Mouse (Mus musculus): Measurements from ENCODE around the gene Sh2b1. TPM values are rescaled to one million over a fixed set of nuclear protein-coding genes. Genes with fewer than 3 reads are reported as not detected.

The Sh2b1 gene
- total and polyA plus RNA-seq, 3 experiments: 8.9 to 61.5 (median 24.6) TPM

DNA sequence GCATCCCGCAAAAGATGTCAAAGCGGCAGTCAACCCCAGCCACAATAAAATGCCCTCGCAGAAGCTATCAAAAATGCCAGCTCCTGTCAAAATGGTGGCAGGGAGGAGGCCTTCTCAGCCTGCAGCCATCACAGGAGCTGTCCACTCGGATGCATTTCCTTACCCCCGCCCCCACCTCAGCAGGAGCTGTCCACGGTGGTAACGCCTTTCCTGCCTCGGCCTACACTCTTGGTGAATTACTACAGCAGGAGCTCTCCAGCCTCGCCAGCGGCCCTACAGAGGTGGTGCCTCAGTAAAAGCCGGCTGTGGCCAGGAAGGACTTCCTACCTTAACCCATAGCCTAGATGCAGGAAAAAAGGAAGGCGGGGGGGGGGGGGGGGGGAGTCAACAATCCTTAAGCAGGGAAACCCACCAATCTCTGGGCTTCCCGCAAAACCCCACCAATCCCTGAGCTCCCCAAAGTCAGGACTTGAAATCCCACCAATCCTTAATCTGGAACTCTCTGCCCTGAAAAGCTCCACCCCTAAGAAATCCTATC is 47.8 kb downstream of the Sh2b1 start:
- peaks cover 10% of the 10 kb centered on the region; the same call in 1 of the 2 replicates for H3K27me3 ChIP-seq (ENCODE audit: insufficient read depth, low read length)
- peak overlapping the region; percentile 40; the same call in 1 of the 2 replicates for H3K4me3 ChIP-seq (ENCODE audit: low read depth, low read length)
- H3K36me3 ChIP-seq (replicated peaks): peaks cover 21% of the 10 kb centered on the region
- H3K9me3 ChIP-seq (replicated peaks): peaks cover 18% of the 10 kb centered on the region
- ATAC-seq (ENCODE audit: extremely low read depth, insufficient number of reproducible peaks, low FRiP score, poor library complexity, severe bottlenecking): no peak
- H3K4me1 ChIP-seq (ENCODE audit: insufficient read depth, low read depth, low read length): peaks cover 18% of the 10 kb centered on the region
- no peak for TF ChIP-seq GATA1 (IDR thresholded peaks at IDR 0.05; ENCODE audit: borderline replicate concordance, low read length)
- TF ChIP-seq CTCF (IDR thresholded peaks at IDR 0.05; ENCODE audit: low read depth, low read length): no peak
- no peak for TF ChIP-seq POLR2AphosphoS5 (IDR thresholded peaks at IDR 0.05; ENCODE audit: insufficient replicate concordance, low read depth, low read length)
- no peak for TF ChIP-seq GATA2 (IDR thresholded peaks at IDR 0.05; ENCODE audit: borderline replicate concordance, low read depth, low read length)
- no peak for TF ChIP-seq TAL1 (conservative IDR thresholded peaks at IDR 0.05; ENCODE audit: low read depth, low read length)
- no peak for DNase-seq (ENCODE audit: low spot score)

DNA sequence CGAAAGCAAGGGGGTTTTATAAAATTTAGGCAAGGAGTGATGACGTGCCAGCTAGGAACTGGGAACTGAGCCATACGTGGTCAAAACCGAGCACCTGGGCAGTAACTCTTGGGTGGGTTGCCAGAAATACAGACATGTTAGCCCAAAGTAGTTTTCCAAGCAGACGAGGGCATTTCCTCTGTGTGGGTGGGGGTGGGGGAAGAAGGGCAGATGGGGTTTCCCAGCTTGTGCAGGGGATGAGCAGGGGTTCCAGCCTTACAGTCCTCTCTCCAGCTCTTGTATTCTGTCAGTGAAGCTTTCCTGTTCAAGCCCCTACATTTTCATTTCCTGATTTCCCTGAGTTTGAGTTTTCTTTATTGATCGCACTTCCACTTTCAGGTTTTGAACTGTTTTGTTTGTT is 51.1 kb downstream of the Sh2b1 start:
- no peaks in the 10 kb centered on the region for H3K36me3 ChIP-seq (replicated peaks)
- H3K27me3 ChIP-seq (ENCODE audit: insufficient read depth, low read length): peaks cover 16% of the 10 kb centered on the region
- DNase-seq (ENCODE audit: low spot score): no peak
- peaks cover 22% of the 10 kb centered on the region for H3K9me3 ChIP-seq (replicated peaks)
- H3K4me1 ChIP-seq (ENCODE audit: insufficient read depth, low read depth, low read length): peaks cover 11% of the 10 kb centered on the region
- H3K4me3 ChIP-seq (ENCODE audit: low read depth, low read length): no peak overlapping the region
- no peak for ATAC-seq (ENCODE audit: extremely low read depth, insufficient number of reproducible peaks, low FRiP score, poor library complexity, severe bottlenecking)
- TF ChIP-seq TAL1 (conservative IDR thresholded peaks at IDR 0.05; ENCODE audit: low read depth, low read length): no peak
- no peak for TF ChIP-seq GATA1 (IDR thresholded peaks at IDR 0.05; ENCODE audit: borderline replicate concordance, low read length)
- no peak for TF ChIP-seq GATA2 (IDR thresholded peaks at IDR 0.05; ENCODE audit: borderline replicate concordance, low read depth, low read length)
- no peak for TF ChIP-seq CTCF (IDR thresholded peaks at IDR 0.05; ENCODE audit: low read depth, low read length)
- TF ChIP-seq POLR2AphosphoS5 (IDR thresholded peaks at IDR 0.05; ENCODE audit: insufficient replicate concordance, low read depth, low read length): no peak

GRCm38 (mm10) chr7:126421756-126422155 is 53.5 kb downstream of the Sh2b1 start:
- Histone ChIP-seq H3K9me3 (replicated peaks) (peaks cover 7% of the 10 kb centered on the region; the same call in 1 of the 2 replicates), H3K4me1 (ENCODE audit: insufficient read depth, low read depth, low read length) (peaks cover 3% of the 10 kb centered on the region; the same call in 1 of the 2 replicates), H3K36me3 (replicated peaks) (no peaks in the 10 kb centered on the region), H3K27me3 (ENCODE audit: insufficient read depth, low read length) (peaks cover 33% of the 10 kb centered on the region), H3K4me3 (ENCODE audit: low read depth, low read length) (no peak overlapping the region)
- TF ChIP-seq TAL1 (conservative IDR thresholded peaks at IDR 0.05; ENCODE audit: low read depth, low read length) (no peak), GATA2 (IDR thresholded peaks at IDR 0.05; ENCODE audit: borderline replicate concordance, low read depth, low read length) (no peak), POLR2AphosphoS5 (IDR thresholded peaks at IDR 0.05; ENCODE audit: insufficient replicate concordance, low read depth, low read length) (no peak), CTCF (IDR thresholded peaks at IDR 0.05; ENCODE audit: low read depth, low read length) (no peak), GATA1 (IDR thresholded peaks at IDR 0.05; ENCODE audit: borderline replicate concordance, low read length) (no peak)
- DNase-seq (ENCODE audit: low spot score) (no peak), ATAC-seq (ENCODE audit: extremely low read depth, insufficient number of reproducible peaks, low FRiP score, poor library complexity, severe bottlenecking) (no peak)

DNA sequence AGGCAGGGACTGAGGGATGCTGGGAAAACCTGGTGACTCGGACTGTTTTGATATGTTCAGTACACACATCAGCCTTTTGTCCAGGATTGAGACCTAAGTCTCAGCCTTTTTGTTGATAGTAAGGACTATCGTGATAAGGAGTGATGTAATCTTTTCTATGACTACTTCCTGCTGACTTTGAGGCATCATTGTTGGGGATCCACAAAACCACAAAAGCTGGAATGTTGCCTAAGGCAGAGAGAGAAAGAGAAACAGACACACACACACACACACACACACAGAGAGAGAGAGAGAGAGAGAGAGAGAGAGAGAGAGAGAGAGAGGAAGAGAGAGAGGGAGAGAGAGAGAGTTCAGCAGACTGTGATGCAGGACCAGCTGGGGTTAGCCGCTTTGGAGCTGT is 56.7 kb downstream of the Sh2b1 start:
- Histone ChIP-seq H3K27me3 (ENCODE audit: insufficient read depth, low read length) (peaks cover 42% of the 10 kb centered on the region), H3K9me3 (replicated peaks) (peaks cover 3% of the 10 kb centered on the region; the same call in 1 of the 2 replicates), H3K36me3 (replicated peaks) (no peaks in the 10 kb centered on the region), H3K4me1 (ENCODE audit: insufficient read depth, low read depth, low read length) (peaks cover 9% of the 10 kb centered on the region), H3K4me3 (ENCODE audit: low read depth, low read length) (no peak overlapping the region)
- DNase-seq (ENCODE audit: low spot score): no peak
- no peak for ATAC-seq (ENCODE audit: extremely low read depth, insufficient number of reproducible peaks, low FRiP score, poor library complexity, severe bottlenecking)
- TF ChIP-seq POLR2AphosphoS5 (IDR thresholded peaks at IDR 0.05; ENCODE audit: insufficient replicate concordance, low read depth, low read length) (no peak), TAL1 (conservative IDR thresholded peaks at IDR 0.05; ENCODE audit: low read depth, low read length) (no peak), GATA1 (IDR thresholded peaks at IDR 0.05; ENCODE audit: borderline replicate concordance, low read length) (no peak), CTCF (IDR thresholded peaks at IDR 0.05; ENCODE audit: low read depth, low read length) (no peak), GATA2 (IDR thresholded peaks at IDR 0.05; ENCODE audit: borderline replicate concordance, low read depth, low read length) (no peak)

DNA sequence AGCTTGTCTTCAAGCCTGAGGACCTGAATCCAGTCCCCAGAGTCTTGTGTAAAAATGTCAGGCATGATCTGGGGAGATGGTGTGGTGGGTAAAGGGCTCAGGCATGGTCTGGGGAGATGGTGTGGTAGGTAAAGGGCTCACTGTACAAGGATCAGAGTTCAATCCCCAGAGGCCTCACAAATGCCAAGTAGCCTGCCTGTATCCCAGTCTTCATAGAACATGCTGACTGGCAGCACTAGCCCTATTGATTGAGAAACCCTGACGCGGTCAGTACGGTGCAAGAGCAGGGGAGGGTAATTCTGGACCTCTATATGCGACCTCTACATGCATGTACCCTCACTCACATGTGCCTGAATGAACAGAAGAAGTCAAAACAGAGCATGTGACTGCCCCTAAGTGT is 57.6 kb downstream of the Sh2b1 start:
- H3K36me3 ChIP-seq (replicated peaks): no peaks in the 10 kb centered on the region
- peaks cover 9% of the 10 kb centered on the region for H3K4me1 ChIP-seq (ENCODE audit: insufficient read depth, low read depth, low read length)
- H3K27me3 ChIP-seq (ENCODE audit: insufficient read depth, low read length): peaks cover 51% of the 10 kb centered on the region
- TF ChIP-seq TAL1 (conservative IDR thresholded peaks at IDR 0.05; ENCODE audit: low read depth, low read length) (no peak), GATA1 (IDR thresholded peaks at IDR 0.05; ENCODE audit: borderline replicate concordance, low read length) (no peak)
- DNase-seq (ENCODE audit: low spot score): no peak
- no peak overlapping the region for H3K4me3 ChIP-seq (ENCODE audit: low read depth, low read length)
- ATAC-seq (ENCODE audit: extremely low read depth, insufficient number of reproducible peaks, low FRiP score, poor library complexity, severe bottlenecking): no peak
- peaks cover 3% of the 10 kb centered on the region; the same call in 1 of the 2 replicates for H3K9me3 ChIP-seq (replicated peaks)

GRCm38 (mm10) chr7:126417045-126417444 is 58.2 kb downstream of the Sh2b1 start:
- Histone ChIP-seq H3K4me3 (ENCODE audit: low read depth, low read length) (no peak overlapping the region), H3K36me3 (replicated peaks) (no peaks in the 10 kb centered on the region), H3K4me1 (ENCODE audit: insufficient read depth, low read depth, low read length) (peaks cover 9% of the 10 kb centered on the region), H3K27me3 (ENCODE audit: insufficient read depth, low read length) (peaks cover 55% of the 10 kb centered on the region), H3K9me3 (replicated peaks) (peaks cover 3% of the 10 kb centered on the region; the same call in 1 of the 2 replicates)
- DNase-seq (ENCODE audit: low spot score) (no peak), ATAC-seq (ENCODE audit: extremely low read depth, insufficient number of reproducible peaks, low FRiP score, poor library complexity, severe bottlenecking) (no peak)
- TF ChIP-seq GATA1 (IDR thresholded peaks at IDR 0.05; ENCODE audit: borderline replicate concordance, low read length) (no peak), CTCF (IDR thresholded peaks at IDR 0.05; ENCODE audit: low read depth, low read length) (no peak), TAL1 (conservative IDR thresholded peaks at IDR 0.05; ENCODE audit: low read depth, low read length) (no peak), GATA2 (IDR thresholded peaks at IDR 0.05; ENCODE audit: borderline replicate concordance, low read depth, low read length) (no peak), POLR2AphosphoS5 (IDR thresholded peaks at IDR 0.05; ENCODE audit: insufficient replicate concordance, low read depth, low read length) (no peak)

Other genes starting within 250 kb of the Sh2b1 start
- not detected in 2 replicates for gene Sbk1, start 202.8 kb downstream of the Sh2b1 start, total RNA-seq (2014; fragmentation: Nextera tagmentation)
- 0.06 and 0.33 TPM in 2 replicates for gene Sbk1, start 202.8 kb downstream of the Sh2b1 start, total RNA-seq (2017)
- 0.26 and 0.31 TPM in 2 replicates for gene Sbk1, start 202.8 kb downstream of the Sh2b1 start, polyA plus RNA-seq (2012)
- 0.38 and 1.7 TPM in 2 replicates for gene Lat, start 105.9 kb downstream of the Sh2b1 start, total RNA-seq (2014; fragmentation: Nextera tagmentation)
- gene Lat, start 105.9 kb downstream of the Sh2b1 start, total RNA-seq (2017): 14.6 and 15.6 TPM in 2 replicates
- 10.1 and 12.7 TPM in 2 replicates for gene Lat, start 105.9 kb downstream of the Sh2b1 start, polyA plus RNA-seq (2012)
- 10.5 and 21.4 TPM in 2 replicates for gene Spns1, start 98.0 kb downstream of the Sh2b1 start, total RNA-seq (2014; fragmentation: Nextera tagmentation)
- gene Spns1, start 98.0 kb downstream of the Sh2b1 start, total RNA-seq (2017): 19.0 and 19.8 TPM in 2 replicates
- 55.2 and 55.4 TPM in 2 replicates for gene Spns1, start 98.0 kb downstream of the Sh2b1 start, polyA plus RNA-seq (2012)
- 16.4 and 22.0 TPM in 2 replicates for gene Nfatc2ip, start 78.7 kb downstream of the Sh2b1 start, total RNA-seq (2014; fragmentation: Nextera tagmentation)
- 13.2 and 16.8 TPM in 2 replicates for gene Nfatc2ip, start 78.7 kb downstream of the Sh2b1 start, total RNA-seq (2017)
- gene Nfatc2ip, start 78.7 kb downstream of the Sh2b1 start, polyA plus RNA-seq (2012): 5.0 and 5.9 TPM in 2 replicates
- not detected in 2 replicates for gene Cd19, start 60.5 kb downstream of the Sh2b1 start, total RNA-seq (2014; fragmentation: Nextera tagmentation)
- gene Cd19, start 60.5 kb downstream of the Sh2b1 start, total RNA-seq (2017): not detected in 2 replicates
- gene Cd19, start 60.5 kb downstream of the Sh2b1 start, polyA plus RNA-seq (2012): not detected in 2 replicates
- gene Rabep2, start 46.7 kb downstream of the Sh2b1 start, total RNA-seq (2014; fragmentation: Nextera tagmentation): 1.7 and 2.9 TPM in 2 replicates
- 16.0 and 16.1 TPM in 2 replicates for gene Rabep2, start 46.7 kb downstream of the Sh2b1 start, total RNA-seq (2017)
- gene Rabep2, start 46.7 kb downstream of the Sh2b1 start, polyA plus RNA-seq (2012): 21.7 and 28.3 TPM in 2 replicates
- gene Atp2a1, start 12.3 kb downstream of the Sh2b1 start, total RNA-seq (2014; fragmentation: Nextera tagmentation): 0.29 TPM in 1 of 2 replicates, not detected in the other
- not detected in 2 replicates for gene Atp2a1, start 12.3 kb downstream of the Sh2b1 start, total RNA-seq (2017)
- gene Atp2a1, start 12.3 kb downstream of the Sh2b1 start, polyA plus RNA-seq (2012): 0.02 TPM in 1 of 2 replicates, not detected in the other
- 89.3 and 123 TPM in 2 replicates for gene Tufm, start 11.9 kb upstream of the Sh2b1 start, total RNA-seq (2014; fragmentation: Nextera tagmentation)
- gene Tufm, start 11.9 kb upstream of the Sh2b1 start, total RNA-seq (2017): 80.3 and 81.9 TPM in 2 replicates
- gene Tufm, start 11.9 kb upstream of the Sh2b1 start, polyA plus RNA-seq (2012): 59.4 and 126 TPM in 2 replicates
- 301 and 400 TPM in 2 replicates for gene Atxn2l, start 28.0 kb upstream of the Sh2b1 start, total RNA-seq (2014; fragmentation: Nextera tagmentation)
- 27.8 and 32.0 TPM in 2 replicates for gene Atxn2l, start 28.0 kb upstream of the Sh2b1 start, total RNA-seq (2017)
- gene Atxn2l, start 28.0 kb upstream of the Sh2b1 start, polyA plus RNA-seq (2012): 843 and 964 TPM in 2 replicates
- 580 and 606 TPM in 2 replicates for gene Eif3c, start 91.0 kb upstream of the Sh2b1 start, total RNA-seq (2014; fragmentation: Nextera tagmentation)
- gene Eif3c, start 91.0 kb upstream of the Sh2b1 start, total RNA-seq (2017): 211 and 235 TPM in 2 replicates
- gene Eif3c, start 91.0 kb upstream of the Sh2b1 start, polyA plus RNA-seq (2012): 103 and 114 TPM in 2 replicates
- 1.3 and 3.7 TPM in 2 replicates for gene Apobr, start 109.5 kb upstream of the Sh2b1 start, total RNA-seq (2014; fragmentation: Nextera tagmentation)
- gene Apobr, start 109.5 kb upstream of the Sh2b1 start, total RNA-seq (2017): 4.4 and 5.5 TPM in 2 replicates
- 4.8 and 4.9 TPM in 2 replicates for gene Apobr, start 109.5 kb upstream of the Sh2b1 start, polyA plus RNA-seq (2012)
- gene Cln3, start 110.4 kb upstream of the Sh2b1 start, total RNA-seq (2014; fragmentation: Nextera tagmentation): 27.9 and 35.1 TPM in 2 replicates
- 49.9 and 52.7 TPM in 2 replicates for gene Cln3, start 110.4 kb upstream of the Sh2b1 start, total RNA-seq (2017)
- gene Cln3, start 110.4 kb upstream of the Sh2b1 start, polyA plus RNA-seq (2012): 10.9 and 15.4 TPM in 2 replicates
- gene Il27, start 119.5 kb upstream of the Sh2b1 start, total RNA-seq (2014; fragmentation: Nextera tagmentation): not detected in 2 replicates
- gene Il27, start 119.5 kb upstream of the Sh2b1 start, total RNA-seq (2017): not detected in 2 replicates
- not detected in 2 replicates for gene Il27, start 119.5 kb upstream of the Sh2b1 start, polyA plus RNA-seq (2012)
- gene Nupr1, start 155.4 kb upstream of the Sh2b1 start, total RNA-seq (2014; fragmentation: Nextera tagmentation): 13.4 and 24.8 TPM in 2 replicates
- gene Nupr1, start 155.4 kb upstream of the Sh2b1 start, total RNA-seq (2017): 0.41 and 1.1 TPM in 2 replicates
- gene Nupr1, start 155.4 kb upstream of the Sh2b1 start, polyA plus RNA-seq (2012): 9.8 and 11.1 TPM in 2 replicates
- gene Sgf29, start 173.9 kb upstream of the Sh2b1 start, total RNA-seq (2014; fragmentation: Nextera tagmentation): 159 and 175 TPM in 2 replicates
- 36.8 and 57.3 TPM in 2 replicates for gene Sgf29, start 173.9 kb upstream of the Sh2b1 start, total RNA-seq (2017)
- gene Sgf29, start 173.9 kb upstream of the Sh2b1 start, polyA plus RNA-seq (2012): 61.3 and 124 TPM in 2 replicates
- gene Sult1a1, start 201.0 kb upstream of the Sh2b1 start, total RNA-seq (2014; fragmentation: Nextera tagmentation): not detected in 2 replicates
- 0.12 and 0.33 TPM in 2 replicates for gene Sult1a1, start 201.0 kb upstream of the Sh2b1 start, total RNA-seq (2017)
- gene Sult1a1, start 201.0 kb upstream of the Sh2b1 start, polyA plus RNA-seq (2012): not detected in 2 replicates
- gene Bola2, start 220.0 kb upstream of the Sh2b1 start, total RNA-seq (2014; fragmentation: Nextera tagmentation): 77.5 and 93.8 TPM in 2 replicates
- gene Bola2, start 220.0 kb upstream of the Sh2b1 start, total RNA-seq (2017): 117 and 161 TPM in 2 replicates
- gene Bola2, start 220.0 kb upstream of the Sh2b1 start, polyA plus RNA-seq (2012): 189 and 303 TPM in 2 replicates
- gene Slx1b, start 220.4 kb upstream of the Sh2b1 start, total RNA-seq (2014; fragmentation: Nextera tagmentation): 3.5 and 3.8 TPM in 2 replicates
- gene Slx1b, start 220.4 kb upstream of the Sh2b1 start, total RNA-seq (2017): 4.5 and 7.0 TPM in 2 replicates
- 4.9 and 8.1 TPM in 2 replicates for gene Slx1b, start 220.4 kb upstream of the Sh2b1 start, polyA plus RNA-seq (2012)
- gene Coro1a, start 232.4 kb upstream of the Sh2b1 start, total RNA-seq (2014; fragmentation: Nextera tagmentation): 36.0 and 50.1 TPM in 2 replicates
- 162 and 174 TPM in 2 replicates for gene Coro1a, start 232.4 kb upstream of the Sh2b1 start, total RNA-seq (2017)
- 178 and 186 TPM in 2 replicates for gene Coro1a, start 232.4 kb upstream of the Sh2b1 start, polyA plus RNA-seq (2012)